Mouse (Mus musculus) liver, postnatal 0 days (tissue): ENCODE results near the gene Nab2.

Experiments used
- CTCF ChIP-seq: sonication (generic); IDR thresholded peaks from 2 replicates; pipeline ENCODE4 v1.5.1; 2016; ENCODE audit warnings: antibody characterized with exemption, low read depth
- EP300 ChIP-seq: IDR thresholded peaks from 2 replicates; pipeline ENCODE4 v1.6.1; 2016; ENCODE audit warnings: antibody characterized with exemption, low read depth, mild to moderate bottlenecking

DNA sequence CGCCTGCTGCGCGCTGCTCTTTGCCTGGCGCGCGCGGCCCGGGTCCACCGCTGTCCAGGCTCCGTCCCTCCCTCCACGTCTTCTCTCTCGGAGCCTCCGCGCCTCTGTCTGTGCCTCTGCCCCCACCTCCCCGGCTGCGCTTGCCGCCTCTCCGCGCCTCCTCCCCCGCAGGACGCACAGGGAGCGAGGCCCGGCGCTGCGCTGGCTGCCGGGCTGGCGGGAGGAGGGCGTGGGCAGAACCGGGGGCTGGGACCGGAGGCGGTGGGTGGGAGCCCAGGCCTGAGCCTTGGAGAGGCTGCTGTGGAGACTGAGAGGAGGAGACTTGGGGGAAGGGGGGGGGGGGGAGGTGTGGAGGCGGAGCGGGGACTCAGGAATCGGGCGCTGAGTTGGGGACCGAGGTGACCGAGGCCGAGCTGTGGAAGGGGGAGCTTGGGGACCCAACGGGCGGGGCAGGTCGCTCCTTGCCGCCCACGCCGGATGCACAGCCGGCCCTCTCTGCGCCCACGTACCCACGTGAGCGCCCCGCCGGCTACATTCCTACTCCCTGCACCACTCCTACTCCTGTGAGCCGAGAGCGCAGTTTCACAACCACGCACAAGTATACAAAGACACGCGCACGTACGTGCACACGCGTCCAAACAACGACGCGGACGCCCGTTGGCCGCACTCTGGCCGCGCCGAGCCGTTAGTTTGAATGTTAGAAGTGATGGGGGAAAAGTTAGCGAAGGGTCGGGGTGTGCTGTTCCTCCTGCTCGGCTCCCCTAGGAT, 1.7 kb downstream of the Nab2 start, which contains the start of gene Nemp1:
- TF ChIP-seq CTCF (no peak), EP300 (no peak)
